Mouse (Mus musculus): Measurements from ENCODE around the gene Acly. TPM values are rescaled to one million over a fixed set of nuclear protein-coding genes. Genes with fewer than 3 reads are reported as not detected.

Gene Acly
- polyA plus RNA-seq, 1 experiment from 2014 or later = 203 TPM

- H3K9ac ChIP-seq = no peak overlapping the region
- peaks cover 12% of the 10 kb centered on the region; the same call in 1 of the 2 replicates for H3K27me3 ChIP-seq
- H3K36me3 ChIP-seq = no peaks in the 10 kb centered on the region
- H3K4me1 ChIP-seq = peaks cover 8% of the 10 kb centered on the region; the same call in 1 of the 2 replicates
- no peaks in the 10 kb centered on the region for H3K9me3 ChIP-seq
- 75% methylated on average over 5 of the region's 5 CpGs for WGBS
- H3K4me3 ChIP-seq = no peak overlapping the region
- no peak overlapping the region for H3K27ac ChIP-seq
- no peak overlapping the region for H3K4me2 ChIP-seq (replicated peaks)
- no peak for ATAC-seq (ENCODE audit: insufficient number of reproducible peaks, insufficient read depth, low FRiP score, low TSS enrichment)
These were observed 39.4 kb upstream of the Acly start for GRCm38 (mm10) chr11:100567229-100567628.

GRCm38 (mm10) chr11:100564703-100565102, 36.9 kb upstream of the Acly start:
- WGBS = 85% methylated on average over 6 of the region's 6 CpGs
- no peak overlapping the region for H3K4me2 ChIP-seq (replicated peaks)
- no peak for ATAC-seq (ENCODE audit: insufficient number of reproducible peaks, insufficient read depth, low FRiP score, low TSS enrichment)
- H3K9me3 ChIP-seq = no peaks in the 10 kb centered on the region
- H3K27ac ChIP-seq = no peak overlapping the region
- no peak overlapping the region for H3K4me3 ChIP-seq
- no peaks in the 10 kb centered on the region for H3K4me1 ChIP-seq
- no peaks in the 10 kb centered on the region for H3K36me3 ChIP-seq
- H3K9ac ChIP-seq = no peak overlapping the region
- no peaks in the 10 kb centered on the region for H3K27me3 ChIP-seq

- Histone ChIP-seq H3K36me3 (no peaks in the 10 kb centered on the region), H3K9me3 (no peaks in the 10 kb centered on the region), H3K4me1 (no peaks in the 10 kb centered on the region), H3K4me3 (no peak overlapping the region), H3K9ac (no peak overlapping the region), H3K27me3 (no peaks in the 10 kb centered on the region), H3K27ac (no peak overlapping the region), H3K4me2 (replicated peaks) (no peak overlapping the region)
- WGBS = 75% methylated on average over 15 of the region's 15 CpGs
- no peak for ATAC-seq (ENCODE audit: insufficient number of reproducible peaks, insufficient read depth, low FRiP score, low TSS enrichment)
These were observed 36.5 kb upstream of the Acly start for GRCm38 (mm10) chr11:100564297-100564696.

- H3K9me3 ChIP-seq = no peaks in the 10 kb centered on the region
- H3K9ac ChIP-seq = no peak overlapping the region
- H3K4me2 ChIP-seq (replicated peaks) = no peak overlapping the region
- no peak overlapping the region for H3K4me3 ChIP-seq
- H3K27ac ChIP-seq = no peak overlapping the region
- WGBS = 63% methylated on average over 5 of the region's 5 CpGs
- no peaks in the 10 kb centered on the region for H3K36me3 ChIP-seq
- H3K4me1 ChIP-seq = no peaks in the 10 kb centered on the region
- ATAC-seq (ENCODE audit: insufficient number of reproducible peaks, insufficient read depth, low FRiP score, low TSS enrichment) = no peak
- no peaks in the 10 kb centered on the region for H3K27me3 ChIP-seq
These were observed 33.9 kb upstream of the Acly start for GRCm38 (mm10) chr11:100561748-100562147.

GRCm38 (mm10) chr11:100559476-100559875, 31.7 kb upstream of the Acly start:
- ATAC-seq (ENCODE audit: insufficient number of reproducible peaks, insufficient read depth, low FRiP score, low TSS enrichment) = no peak

GRCm38 (mm10) chr11:100557563-100557962, 29.8 kb upstream of the Acly start:
- no peak overlapping the region for H3K4me2 ChIP-seq (replicated peaks)
- H3K9ac ChIP-seq = no peak overlapping the region
- no peaks in the 10 kb centered on the region for H3K9me3 ChIP-seq
- WGBS = 71% methylated on average over 3 of the region's 3 CpGs
- no peak for ATAC-seq (ENCODE audit: insufficient number of reproducible peaks, insufficient read depth, low FRiP score, low TSS enrichment)
- H3K27ac ChIP-seq = no peak overlapping the region
- H3K27me3 ChIP-seq = no peaks in the 10 kb centered on the region
- no peaks in the 10 kb centered on the region for H3K36me3 ChIP-seq
- no peak overlapping the region for H3K4me3 ChIP-seq
- no peaks in the 10 kb centered on the region for H3K4me1 ChIP-seq

More at GRCm38 (mm10) chr11:100559476-100559875, 31.7 kb upstream of the Acly start:
- H3K4me2 ChIP-seq (replicated peaks) = no peak overlapping the region
- 37% methylated on average over 7 of the region's 7 CpGs for WGBS
- no peaks in the 10 kb centered on the region for H3K9me3 ChIP-seq
- H3K36me3 ChIP-seq = no peaks in the 10 kb centered on the region
- no peak overlapping the region for H3K9ac ChIP-seq
- H3K27ac ChIP-seq = no peak overlapping the region
- H3K4me3 ChIP-seq = no peak overlapping the region
- H3K27me3 ChIP-seq = no peaks in the 10 kb centered on the region
- H3K4me1 ChIP-seq = no peaks in the 10 kb centered on the region

GRCm38 (mm10) chr11:100555583-100555982, 27.8 kb upstream of the Acly start:
- ATAC-seq (ENCODE audit: insufficient number of reproducible peaks, insufficient read depth, low FRiP score, low TSS enrichment) = no peak
- no peaks in the 10 kb centered on the region for H3K9me3 ChIP-seq
- no peaks in the 10 kb centered on the region for H3K4me1 ChIP-seq
- WGBS = 24% methylated on average over 11 of the region's 11 CpGs
- H3K4me3 ChIP-seq = no peak overlapping the region
- H3K9ac ChIP-seq = no peak overlapping the region
- peak overlapping the region; percentile 19; the same call in 1 of the 2 replicates for H3K4me2 ChIP-seq (replicated peaks)
- no peaks in the 10 kb centered on the region for H3K36me3 ChIP-seq
- H3K27ac ChIP-seq = no peak overlapping the region
- no peaks in the 10 kb centered on the region for H3K27me3 ChIP-seq

GRCm38 (mm10) chr11:100552842-100553241, 25.0 kb upstream of the Acly start:
- Histone ChIP-seq H3K4me3 (no peak overlapping the region), H3K27ac (no peak overlapping the region), H3K4me1 (no peaks in the 10 kb centered on the region), H3K4me2 (replicated peaks) (no peak overlapping the region), H3K27me3 (no peaks in the 10 kb centered on the region), H3K9me3 (no peaks in the 10 kb centered on the region), H3K9ac (no peak overlapping the region), H3K36me3 (no peaks in the 10 kb centered on the region)
- ATAC-seq (ENCODE audit: insufficient number of reproducible peaks, insufficient read depth, low FRiP score, low TSS enrichment) = no peak
- WGBS = 78% methylated on average over 4 of the region's 4 CpGs

GRCm38 (mm10) chr11:100550101-100550500, 22.3 kb upstream of the Acly start:
- Histone ChIP-seq H3K27ac (no peak overlapping the region), H3K36me3 (no peaks in the 10 kb centered on the region), H3K9me3 (no peaks in the 10 kb centered on the region), H3K4me2 (replicated peaks) (no peak overlapping the region), H3K9ac (no peak overlapping the region), H3K4me1 (peaks cover 3% of the 10 kb centered on the region; the same call in 1 of the 2 replicates), H3K27me3 (no peaks in the 10 kb centered on the region), H3K4me3 (no peak overlapping the region)
- 70% methylated on average over 6 of the region's 6 CpGs for WGBS
- no peak for ATAC-seq (ENCODE audit: insufficient number of reproducible peaks, insufficient read depth, low FRiP score, low TSS enrichment)

GRCm38 (mm10) chr11:100549466-100549865, 21.7 kb upstream of the Acly start:
- H3K9me3 ChIP-seq = no peaks in the 10 kb centered on the region
- peaks cover 7% of the 10 kb centered on the region; the same call in 1 of the 2 replicates for H3K4me1 ChIP-seq
- 84% methylated on average over 8 of the region's 8 CpGs for WGBS
- no peak overlapping the region for H3K4me3 ChIP-seq
- H3K9ac ChIP-seq = no peak overlapping the region
- H3K36me3 ChIP-seq = no peaks in the 10 kb centered on the region
- ATAC-seq (ENCODE audit: insufficient number of reproducible peaks, insufficient read depth, low FRiP score, low TSS enrichment) = no peak
- no peaks in the 10 kb centered on the region for H3K27me3 ChIP-seq
- H3K27ac ChIP-seq = no peak overlapping the region
- H3K4me2 ChIP-seq (replicated peaks) = no peak overlapping the region

GRCm38 (mm10) chr11:100548141-100548540, 20.3 kb upstream of the Acly start:
- H3K27ac ChIP-seq = no peak overlapping the region
- no peak for ATAC-seq (ENCODE audit: insufficient number of reproducible peaks, insufficient read depth, low FRiP score, low TSS enrichment)

GRCm38 (mm10) chr11:100546955-100547354, 19.2 kb upstream of the Acly start:
- Histone ChIP-seq H3K9me3 (no peaks in the 10 kb centered on the region), H3K27ac (no peak overlapping the region), H3K36me3 (no peaks in the 10 kb centered on the region), H3K4me2 (replicated peaks) (no peak overlapping the region), H3K4me1 (peaks cover 7% of the 10 kb centered on the region; the same call in 1 of the 2 replicates), H3K27me3 (no peaks in the 10 kb centered on the region), H3K9ac (no peak overlapping the region), H3K4me3 (no peak overlapping the region)
- 86% methylated on average over 6 of the region's 6 CpGs for WGBS
- no peak for ATAC-seq (ENCODE audit: insufficient number of reproducible peaks, insufficient read depth, low FRiP score, low TSS enrichment)

More at GRCm38 (mm10) chr11:100548141-100548540, 20.3 kb upstream of the Acly start:
- Histone ChIP-seq H3K9ac (no peak overlapping the region), H3K9me3 (no peaks in the 10 kb centered on the region), H3K27me3 (no peaks in the 10 kb centered on the region), H3K36me3 (no peaks in the 10 kb centered on the region), H3K4me2 (replicated peaks) (no peak overlapping the region), H3K4me3 (no peak overlapping the region), H3K4me1 (peaks cover 7% of the 10 kb centered on the region; the same call in 1 of the 2 replicates)
- 82% methylated on average over 6 of the region's 6 CpGs for WGBS

- H3K36me3 ChIP-seq = no peaks in the 10 kb centered on the region
- no peak overlapping the region for H3K27ac ChIP-seq
- H3K9me3 ChIP-seq = no peaks in the 10 kb centered on the region
- H3K27me3 ChIP-seq = no peaks in the 10 kb centered on the region
- WGBS = 30% methylated on average over 7 of the region's 7 CpGs
- peak overlapping the region; percentile 42 for H3K4me3 ChIP-seq
- no peak for ATAC-seq (ENCODE audit: insufficient number of reproducible peaks, insufficient read depth, low FRiP score, low TSS enrichment)
- peaks cover 7% of the 10 kb centered on the region; the same call in 1 of the 2 replicates for H3K4me1 ChIP-seq
- peak overlapping the region; percentile 61; the same call in 1 of the 2 replicates for H3K9ac ChIP-seq
- peak overlapping the region; percentile 72 for H3K4me2 ChIP-seq (replicated peaks)
These were observed 17.9 kb upstream of the Acly start for GRCm38 (mm10) chr11:100545746-100546085.

All from embryonic facial prominence, embryonic 12.5 days (tissue).